8 mouse cellular contexts compared by ENCODE assay signal in genomic region chr15:98389796-98390195, GRCm38 (mm10). TPM values are rescaled to one million over a fixed set of nuclear protein-coding genes. Genes with fewer than 3 reads are reported as not detected.
A peak's percentile ranks its signal among the peaks of the same experiment; 100 is the strongest.
DNase-seq lines count a peak whose midpoint lies in the region; ATAC-seq lines count a peak whose summit lies in the region.

No protein-coding gene starts in this region.

- DNase-seq in heart, adult 11 months, result peak; percentile 94
- DNase-seq in cerebellum, adult 18-20 months, result peak; percentile 52 to 57
- peak; percentile 19 to 61 for DNase-seq in frontal cortex, postnatal 25 days (ENCODE audit: low spot score in 2 of 2)
- peak; percentile 26 to 30 for DNase-seq in left cerebral cortex, adult 8-10 months (ENCODE audit: low spot score in 2 of 2)
- peak; percentile 27 to 73 for DNase-seq in spleen, postnatal 4 days (ENCODE audit: low spot score in 2 of 2)

- no peaks in the 10 kb centered on the region for H3K36me3 ChIP-seq in heart, embryonic 11.5 days (ENCODE audit: control insufficient read depth, insufficient read depth, low read length)
- no peaks in the 10 kb centered on the region for H3K36me3 ChIP-seq in intestine, embryonic 15.5 days
- H3K36me3 ChIP-seq in midbrain, embryonic 15.5 days (replicated peaks), result no peaks in the 10 kb centered on the region

- H3K27ac ChIP-seq in heart, embryonic 11.5 days (ENCODE audit: low read depth, low read length), result no peak overlapping the region
- H3K27ac ChIP-seq in intestine, embryonic 15.5 days, result no peak overlapping the region
- H3K27ac ChIP-seq in midbrain, embryonic 15.5 days, result no peak overlapping the region

- WGBS in heart, embryonic 11.5 days (ENCODE audit: insufficient replicate concordance), result 26% methylated on average over 7 of the region's 7 CpGs
- WGBS in intestine, embryonic 15.5 days, result 26% methylated on average over 7 of the region's 7 CpGs
- WGBS in midbrain, embryonic 15.5 days, result 29% methylated on average over 7 of the region's 7 CpGs

- no peak overlapping the region for H3K9ac ChIP-seq in heart, embryonic 11.5 days (ENCODE audit: low read depth, low read length)
- no peak overlapping the region for H3K9ac ChIP-seq in intestine, embryonic 15.5 days
- H3K9ac ChIP-seq in midbrain, embryonic 15.5 days, result no peak overlapping the region

- ATAC-seq in heart, embryonic 11.5 days (replicated peaks; ENCODE audit: insufficient number of reproducible peaks, low FRiP score, low TSS enrichment), result no peak
- peak; percentile 58; the same call in 1 of the 2 replicates for ATAC-seq in intestine, embryonic 15.5 days
- 0 out of 2 replicates have a peak, but pooled peaks have one; percentile 39 for ATAC-seq in midbrain, embryonic 15.5 days (replicated peaks)

- H3K4me1 ChIP-seq in heart, embryonic 11.5 days (ENCODE audit: control insufficient read depth, insufficient read depth, low read length), result no peaks in the 10 kb centered on the region
- no peaks in the 10 kb centered on the region for H3K4me1 ChIP-seq in intestine, embryonic 15.5 days (replicated peaks)
- no peaks in the 10 kb centered on the region for H3K4me1 ChIP-seq in midbrain, embryonic 15.5 days

- H3K4me3 ChIP-seq in heart, embryonic 11.5 days (ENCODE audit: low read depth, low read length), result no peak overlapping the region
- no peak overlapping the region for H3K4me3 ChIP-seq in intestine, embryonic 15.5 days (replicated peaks)
- H3K4me3 ChIP-seq in midbrain, embryonic 15.5 days, result no peak overlapping the region

- H3K9me3 ChIP-seq in heart, embryonic 11.5 days (replicated peaks; ENCODE audit: control insufficient read depth, low read length), result no peaks in the 10 kb centered on the region
- H3K9me3 ChIP-seq in intestine, embryonic 15.5 days, result no peaks in the 10 kb centered on the region
- no peaks in the 10 kb centered on the region for H3K9me3 ChIP-seq in midbrain, embryonic 15.5 days

- no peak overlapping the region for H3K4me2 ChIP-seq in heart, embryonic 11.5 days
- no peak overlapping the region for H3K4me2 ChIP-seq in intestine, embryonic 15.5 days (replicated peaks)
- H3K4me2 ChIP-seq in midbrain, embryonic 15.5 days, result no peak overlapping the region

- no peaks in the 10 kb centered on the region for H3K27me3 ChIP-seq in heart, embryonic 11.5 days (ENCODE audit: control insufficient read depth, insufficient read depth, low read length)
- no peaks in the 10 kb centered on the region for H3K27me3 ChIP-seq in intestine, embryonic 15.5 days (replicated peaks)
- H3K27me3 ChIP-seq in midbrain, embryonic 15.5 days (replicated peaks), result no peaks in the 10 kb centered on the region

RNA-seq across cellular contexts. Expression of gene Olfr283, which starts 9.1 kb away (rescaled TPM):
- polyA plus RNA-seq in heart, embryonic 11.5 days (2014; fragmentation: Nextera tagmentation; extraction: Ambion mirVana), result not detected in 2 replicates
- polyA plus RNA-seq in intestine, embryonic 15.5 days (2015; fragmentation: Nextera tagmentation; extraction: Ambion mirVana), result not detected in 2 replicates
- total RNA-seq in left cerebral cortex, adult 8-10 months (2022), result not detected
- not detected in 2 replicates for polyA plus RNA-seq in midbrain, embryonic 15.5 days (2015; fragmentation: Nextera tagmentation; extraction: Ambion mirVana)

RNA-seq across cellular contexts. Expression of gene Olfr282, which starts 41.2 kb away (rescaled TPM):
- not detected in 2 replicates for polyA plus RNA-seq in heart, embryonic 11.5 days (2014; fragmentation: Nextera tagmentation; extraction: Ambion mirVana)
- not detected in 2 replicates for polyA plus RNA-seq in intestine, embryonic 15.5 days (2015; fragmentation: Nextera tagmentation; extraction: Ambion mirVana)
- not detected for total RNA-seq in left cerebral cortex, adult 8-10 months (2022)
- not detected in 2 replicates for polyA plus RNA-seq in midbrain, embryonic 15.5 days (2015; fragmentation: Nextera tagmentation; extraction: Ambion mirVana)

RNA-seq across cellular contexts. Expression of gene Olfr284, which starts 49.0 kb away (rescaled TPM):
- not detected in 2 replicates for polyA plus RNA-seq in heart, embryonic 11.5 days (2014; fragmentation: Nextera tagmentation; extraction: Ambion mirVana)
- not detected in 2 replicates for polyA plus RNA-seq in intestine, embryonic 15.5 days (2015; fragmentation: Nextera tagmentation; extraction: Ambion mirVana)
- total RNA-seq in left cerebral cortex, adult 8-10 months (2022), result not detected
- polyA plus RNA-seq in midbrain, embryonic 15.5 days (2015; fragmentation: Nextera tagmentation; extraction: Ambion mirVana), result not detected in 2 replicates

Comparison
In these comparisons a context has a peak if more than half of its experiments do, and no peak if none do; other contexts are left out.
1. DNase-seq: peak in every context shown above with its lines; median percentile 94 in heart, adult 11 months; 54 in cerebellum, adult 18-20 months; 50 in spleen, postnatal 4 days; 40 in frontal cortex, postnatal 25 days; 28 in left cerebral cortex, adult 8-10 months.